Mouse (Mus musculus): Measurements from ENCODE around the gene Trmt112. TPM values are rescaled to one million over a fixed set of nuclear protein-coding genes. Genes with fewer than 3 reads are reported as not detected.

Gene Trmt112
- 52.0 and 54.4 TPM in 2 replicates for polyA plus RNA-seq (2015; fragmentation: Nextera tagmentation; extraction: Ambion mirVana)

GRCm38 (mm10) chr19:6909507-6910289 lies at the start of gene Trmt112, which contains the start of gene Prdx5:
Trmt112 (plus strand) TSS chr19:6909698.
Prdx5 (minus strand) TSS chr19:6910106.
- no peaks in the 10 kb centered on the region for H3K9me3 ChIP-seq (ENCODE audit: control insufficient read depth)
- peak; percentile 81 for ATAC-seq
- H3K4me3 ChIP-seq (ENCODE audit: low read depth, low read length): peak within 1 kb of the TSS; percentile 64
- H3K36me3 ChIP-seq (ENCODE audit: control insufficient read depth, insufficient read depth): peaks cover 60% of the 10 kb centered on the region
- H3K4me2 ChIP-seq (replicated peaks; ENCODE audit: low read depth): peak within 1 kb of the TSS; percentile 68
- WGBS: under 1% methylated on average over 65 of the region's 65 CpGs
- H3K27me3 ChIP-seq (replicated peaks; ENCODE audit: control insufficient read depth, insufficient read depth, low read length): no peaks in the 10 kb centered on the region
- TF ChIP-seq CTCF (IDR thresholded peaks at IDR 0.05; ENCODE audit: low read depth): peak; percentile 48
- H3K27ac ChIP-seq (ENCODE audit: low read depth, low read length): peak within 1 kb of the TSS; percentile 99
- peaks cover 4% of the 10 kb centered on the region; the same call in 1 of the 2 replicates for H3K4me1 ChIP-seq (replicated peaks; ENCODE audit: control insufficient read depth, insufficient read depth, low read length)
- peak within 1 kb of the TSS; percentile 68 for H3K9ac ChIP-seq (ENCODE audit: low read depth, low read length)

GRCm38 (mm10) chr19:6859971-6860370 lies 49.5 kb upstream of the Trmt112 start:
- Histone ChIP-seq H3K27me3 (replicated peaks; ENCODE audit: control insufficient read depth, insufficient read depth, low read length) (no peaks in the 10 kb centered on the region), H3K4me3 (ENCODE audit: low read depth, low read length) (no peak overlapping the region), H3K36me3 (ENCODE audit: control insufficient read depth, insufficient read depth) (no peaks in the 10 kb centered on the region), H3K4me1 (replicated peaks; ENCODE audit: control insufficient read depth, insufficient read depth, low read length) (peaks cover 6% of the 10 kb centered on the region), H3K27ac (ENCODE audit: low read depth, low read length) (no peak overlapping the region; the same call in 1 of the 2 replicates), H3K4me2 (replicated peaks; ENCODE audit: low read depth) (no peak overlapping the region), H3K9ac (ENCODE audit: low read depth, low read length) (no peak overlapping the region), H3K9me3 (ENCODE audit: control insufficient read depth) (no peaks in the 10 kb centered on the region)
- 85% methylated on average over 3 of the region's 3 CpGs for WGBS
- TF ChIP-seq CTCF (IDR thresholded peaks at IDR 0.05; ENCODE audit: low read depth): no peak
- ATAC-seq: no peak

GRCm38 (mm10) chr19:6860706-6861105 lies 48.8 kb upstream of the Trmt112 start:
- Histone ChIP-seq H3K27me3 (replicated peaks; ENCODE audit: control insufficient read depth, insufficient read depth, low read length) (no peaks in the 10 kb centered on the region), H3K4me3 (ENCODE audit: low read depth, low read length) (no peak overlapping the region), H3K27ac (ENCODE audit: low read depth, low read length) (peak overlapping the region; percentile 35; the same call in 1 of the 2 replicates), H3K9me3 (ENCODE audit: control insufficient read depth) (no peaks in the 10 kb centered on the region), H3K4me1 (replicated peaks; ENCODE audit: control insufficient read depth, insufficient read depth, low read length) (peaks cover 1% of the 10 kb centered on the region), H3K9ac (ENCODE audit: low read depth, low read length) (no peak overlapping the region), H3K36me3 (ENCODE audit: control insufficient read depth, insufficient read depth) (no peaks in the 10 kb centered on the region), H3K4me2 (replicated peaks; ENCODE audit: low read depth) (no peak overlapping the region)
- WGBS: 42% methylated on average over 6 of the region's 6 CpGs
- peak; percentile 89 for ATAC-seq
- TF ChIP-seq CTCF (IDR thresholded peaks at IDR 0.05; ENCODE audit: low read depth): no peak

DNA sequence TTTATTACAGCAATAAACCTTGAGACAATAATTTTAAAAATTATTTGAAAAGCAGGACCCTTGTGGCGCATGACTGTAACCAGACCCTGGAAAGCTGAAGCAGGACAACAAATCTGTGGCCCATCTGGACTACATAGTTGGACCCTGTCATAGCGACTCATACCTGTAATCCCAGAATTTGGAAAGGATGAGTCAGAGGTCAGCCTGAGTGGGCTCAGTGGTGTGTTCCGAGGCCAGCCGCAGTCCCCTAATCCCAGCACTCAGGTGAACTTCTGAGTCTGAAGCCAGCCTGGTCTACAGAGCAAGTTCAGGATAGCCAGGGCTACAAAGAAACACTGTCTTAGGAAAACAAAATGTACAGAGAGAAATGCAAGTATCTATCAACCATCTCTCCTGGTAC lies 48.0 kb upstream of the Trmt112 start:
- no peak overlapping the region for H3K27ac ChIP-seq (ENCODE audit: low read depth, low read length)
- H3K36me3 ChIP-seq (ENCODE audit: control insufficient read depth, insufficient read depth): no peaks in the 10 kb centered on the region
- H3K4me1 ChIP-seq (replicated peaks; ENCODE audit: control insufficient read depth, insufficient read depth, low read length): no peaks in the 10 kb centered on the region; the same call in 1 of the 2 replicates
- H3K4me2 ChIP-seq (replicated peaks; ENCODE audit: low read depth): no peak overlapping the region
- no peak overlapping the region for H3K9ac ChIP-seq (ENCODE audit: low read depth, low read length)
- no peak for TF ChIP-seq CTCF (IDR thresholded peaks at IDR 0.05; ENCODE audit: low read depth)
- H3K9me3 ChIP-seq (ENCODE audit: control insufficient read depth): no peaks in the 10 kb centered on the region
- H3K4me3 ChIP-seq (ENCODE audit: low read depth, low read length): no peak overlapping the region
- no peaks in the 10 kb centered on the region for H3K27me3 ChIP-seq (replicated peaks; ENCODE audit: control insufficient read depth, insufficient read depth, low read length)
- WGBS: 89% methylated on average over 4 of the region's 4 CpGs
- ATAC-seq: no peak

DNA sequence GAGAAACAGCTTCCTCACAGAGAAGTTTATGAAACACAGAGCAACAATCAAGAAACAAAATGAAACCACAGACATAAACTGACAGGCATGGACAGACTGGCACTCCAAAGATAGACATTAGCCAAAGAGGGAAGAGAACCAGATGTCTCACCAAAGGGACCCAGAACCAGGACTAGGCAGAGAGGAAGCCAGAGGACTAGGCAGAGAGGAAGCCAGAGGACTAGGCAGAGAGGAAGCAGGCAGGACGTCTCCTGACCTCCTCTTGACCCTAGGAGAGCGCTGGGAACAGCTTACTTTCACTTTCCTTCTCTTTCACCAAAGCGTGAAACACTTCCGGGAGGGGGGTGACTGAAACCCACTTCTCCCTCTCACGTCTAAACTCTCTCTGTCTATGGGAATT lies 40.1 kb upstream of the Trmt112 start:
- 0% methylated on average over 5 of the region's 5 CpGs for WGBS
- Histone ChIP-seq H3K9ac (ENCODE audit: low read depth, low read length) (no peak overlapping the region), H3K27ac (ENCODE audit: low read depth, low read length) (peak overlapping the region; percentile 78), H3K36me3 (ENCODE audit: control insufficient read depth, insufficient read depth) (no peaks in the 10 kb centered on the region), H3K4me2 (replicated peaks; ENCODE audit: low read depth) (peak overlapping the region; percentile 60), H3K4me3 (ENCODE audit: low read depth, low read length) (peak overlapping the region; percentile 12; the same call in 1 of the 2 replicates), H3K4me1 (replicated peaks; ENCODE audit: control insufficient read depth, insufficient read depth, low read length) (no peaks in the 10 kb centered on the region), H3K27me3 (replicated peaks; ENCODE audit: control insufficient read depth, insufficient read depth, low read length) (no peaks in the 10 kb centered on the region), H3K9me3 (ENCODE audit: control insufficient read depth) (no peaks in the 10 kb centered on the region)
- ATAC-seq: peak; percentile 42
- TF ChIP-seq CTCF (IDR thresholded peaks at IDR 0.05; ENCODE audit: low read depth): no peak

- 65% methylated on average over 5 of the region's 5 CpGs for WGBS
- no peak overlapping the region for H3K9ac ChIP-seq (ENCODE audit: low read depth, low read length)
- no peaks in the 10 kb centered on the region for H3K36me3 ChIP-seq (ENCODE audit: control insufficient read depth, insufficient read depth)
- no peaks in the 10 kb centered on the region for H3K27me3 ChIP-seq (replicated peaks; ENCODE audit: control insufficient read depth, insufficient read depth, low read length)
- TF ChIP-seq CTCF (IDR thresholded peaks at IDR 0.05; ENCODE audit: low read depth): peak; percentile 81
- no peak overlapping the region for H3K27ac ChIP-seq (ENCODE audit: low read depth, low read length)
- H3K4me3 ChIP-seq (ENCODE audit: low read depth, low read length): no peak overlapping the region
- H3K4me2 ChIP-seq (replicated peaks; ENCODE audit: low read depth): no peak overlapping the region
- no peaks in the 10 kb centered on the region for H3K9me3 ChIP-seq (ENCODE audit: control insufficient read depth)
- no peaks in the 10 kb centered on the region for H3K4me1 ChIP-seq (replicated peaks; ENCODE audit: control insufficient read depth, insufficient read depth, low read length)
- ATAC-seq: no peak; the same call in 1 of the 2 replicates
These were observed 37.8 kb upstream of the Trmt112 start for GRCm38 (mm10) chr19:6871574-6872271.
